Mouse (Mus musculus) frontal cortex, adult (tissue): ENCODE data around the gene Ell.

Source experiments
- ATAC-seq: cut with Nextera tagmentation; 2 replicates; pipeline ENCODE4 v1.9.2; 2017; ENCODE audit warnings: mild to moderate bottlenecking, moderate library complexity, mixed read lengths; ENCODE audit not compliant: low TSS enrichment

The Ell gene

DNA sequence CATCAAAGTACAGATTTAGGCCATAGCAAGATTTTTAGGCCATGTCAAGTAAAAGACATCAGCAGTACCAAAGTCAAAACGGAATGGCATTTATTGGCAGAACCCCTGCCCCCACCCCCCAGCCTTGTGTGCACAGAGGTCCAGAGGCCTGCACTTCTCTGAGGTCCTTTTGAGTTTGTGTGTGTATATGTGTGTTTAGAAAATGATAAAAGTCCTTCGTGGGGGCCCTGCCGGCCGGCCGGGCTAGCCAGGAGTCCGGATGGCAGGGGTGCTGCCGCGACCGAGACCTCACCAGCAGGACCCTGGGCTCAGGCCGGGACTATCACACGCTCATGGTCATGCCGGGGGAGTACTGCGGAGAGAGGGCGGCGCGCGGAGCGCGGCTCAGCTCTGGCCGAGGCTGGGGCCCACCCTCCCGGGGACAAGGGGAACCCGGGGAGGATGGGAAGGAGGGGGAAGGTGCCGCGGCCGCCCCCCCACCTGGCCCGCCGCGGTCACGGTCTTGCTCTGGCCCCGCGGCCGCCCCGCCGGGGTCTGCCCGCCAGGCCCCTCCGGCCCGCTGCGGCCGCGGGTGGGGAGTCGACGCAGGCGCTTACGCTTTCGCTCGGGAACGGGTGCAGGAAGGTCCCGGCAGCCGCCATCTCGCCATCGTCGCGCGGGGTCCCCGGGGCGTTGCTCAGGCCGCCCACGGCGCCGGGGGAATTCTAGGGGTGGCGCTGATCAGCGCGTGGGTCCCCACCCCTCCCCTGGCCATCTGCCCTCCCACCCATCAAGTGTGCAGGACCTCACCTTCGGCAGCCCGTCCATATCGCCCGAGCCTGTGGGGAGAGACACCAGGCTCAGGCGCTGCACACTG, 58.4 kb downstream of the Ell start:
- no peak for ATAC-seq

DNA sequence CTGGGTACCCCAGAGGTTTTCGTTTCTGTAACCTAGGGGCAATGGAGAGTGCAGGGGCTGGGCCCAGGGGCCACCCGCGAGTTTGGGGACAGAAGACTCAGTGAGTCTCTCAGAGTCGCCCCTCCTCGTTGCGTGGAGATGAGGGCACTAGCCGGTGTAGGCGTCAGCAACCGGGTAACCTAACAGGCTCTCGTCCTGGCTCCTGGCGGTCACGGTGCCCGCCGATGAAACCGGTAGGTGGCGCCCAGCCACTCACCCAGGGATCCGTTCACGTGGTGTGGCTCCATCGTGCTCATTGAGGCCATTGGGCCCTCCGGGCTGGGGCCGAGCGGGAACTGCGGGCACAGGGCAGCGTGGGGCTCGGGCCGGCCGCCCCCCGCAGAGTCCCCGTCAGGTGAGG, 59.0 kb downstream of the Ell start:
- peak; percentile 64 for ATAC-seq

DNA sequence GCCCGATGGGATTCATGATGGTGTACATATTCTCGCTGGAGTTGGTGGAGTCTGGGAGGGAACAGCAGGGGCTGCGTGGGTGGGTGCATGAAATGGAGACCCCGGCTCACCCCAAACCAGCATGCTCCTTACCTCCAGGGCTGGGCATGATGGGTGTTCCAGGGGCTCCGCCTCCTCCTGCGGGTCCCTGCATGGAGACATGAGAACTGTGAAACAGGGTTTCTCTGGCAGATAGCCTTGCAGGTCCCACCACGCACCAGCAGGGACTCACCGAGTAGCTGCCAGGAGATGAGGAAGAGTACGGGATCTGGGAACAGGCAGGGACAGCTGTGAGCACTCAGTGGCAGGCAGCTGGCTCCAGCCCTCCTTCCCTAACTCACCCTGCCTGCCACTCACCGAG, 59.5 kb downstream of the Ell start:
- ATAC-seq: peak; percentile 1; the same call in 1 of the 2 replicates

DNA sequence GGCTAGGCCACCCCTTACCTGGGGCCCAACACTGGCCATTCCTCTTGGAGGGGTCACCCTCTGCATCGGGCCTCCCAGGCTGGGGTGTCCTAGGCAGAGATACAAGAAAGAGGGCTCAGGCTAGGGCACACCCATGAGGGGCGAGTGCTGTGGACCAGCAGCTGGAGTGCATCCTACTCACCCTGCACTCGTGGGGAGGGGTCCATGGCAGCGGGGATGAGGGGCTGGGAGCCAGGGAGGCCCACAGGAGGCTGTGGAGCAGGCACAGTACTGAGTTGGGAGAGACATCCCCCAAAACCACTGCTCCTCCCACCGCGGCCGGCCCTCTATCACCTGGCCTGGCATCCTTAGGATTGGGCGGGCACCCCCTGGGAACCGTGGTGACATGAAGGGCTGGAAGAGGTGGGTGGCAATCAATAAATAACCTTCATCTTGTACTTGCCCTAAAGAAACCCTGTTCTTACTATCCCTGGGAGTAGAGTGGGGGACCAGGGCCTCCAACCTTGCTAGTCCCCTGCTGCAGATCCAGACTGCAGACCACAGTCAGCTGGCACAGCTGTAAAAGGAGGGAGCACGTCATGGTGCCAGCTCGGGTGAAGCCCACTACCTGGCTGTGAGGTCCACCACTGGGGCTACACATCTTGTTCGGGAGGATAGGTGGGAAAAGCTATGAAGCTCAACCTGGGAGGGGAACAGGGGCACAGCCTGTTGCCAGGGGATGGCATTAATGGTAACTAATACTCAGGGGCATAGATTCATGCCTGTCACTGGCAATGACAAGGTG, 60.4 kb downstream of the Ell start:
- ATAC-seq: no peak

DNA sequence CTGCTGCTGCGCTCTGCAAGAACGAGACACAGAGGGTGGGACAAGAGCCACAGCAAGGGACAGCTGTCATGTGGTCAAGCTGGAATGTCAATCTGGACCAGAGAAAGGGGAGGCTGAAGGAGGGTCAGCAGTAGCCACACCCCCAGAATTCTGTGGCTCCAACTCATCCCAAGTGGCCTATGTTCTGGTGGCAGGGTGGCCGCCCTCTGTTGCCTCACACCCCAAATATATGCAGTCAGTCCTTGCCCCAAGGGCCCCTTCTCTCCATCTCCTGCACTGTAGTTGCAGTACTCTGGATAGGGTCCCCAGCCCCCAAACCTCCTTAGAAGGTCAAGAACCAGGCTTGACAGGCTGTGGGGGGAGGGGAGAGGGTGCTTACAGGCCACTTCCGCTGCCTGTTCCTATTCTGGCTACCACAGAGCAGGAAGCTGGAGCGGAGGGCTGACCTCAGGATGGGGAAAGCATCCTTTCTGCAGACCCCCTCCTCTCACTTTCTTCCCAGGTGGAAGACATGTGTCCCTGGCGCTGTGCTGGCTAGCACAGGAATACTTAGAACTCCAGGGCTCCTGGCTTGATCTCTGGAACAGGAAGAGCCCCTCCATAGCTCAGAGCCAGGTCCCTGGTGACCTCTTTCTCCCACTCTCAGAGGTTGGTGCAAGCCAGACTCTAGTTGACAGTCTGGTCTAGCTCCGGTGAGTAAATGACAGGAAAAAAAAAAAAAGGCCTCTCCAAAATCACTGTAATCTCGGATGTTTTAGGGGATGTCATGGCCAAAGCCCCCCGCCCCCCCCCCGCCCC, 61.4 kb downstream of the Ell start:
- no peak for ATAC-seq

DNA sequence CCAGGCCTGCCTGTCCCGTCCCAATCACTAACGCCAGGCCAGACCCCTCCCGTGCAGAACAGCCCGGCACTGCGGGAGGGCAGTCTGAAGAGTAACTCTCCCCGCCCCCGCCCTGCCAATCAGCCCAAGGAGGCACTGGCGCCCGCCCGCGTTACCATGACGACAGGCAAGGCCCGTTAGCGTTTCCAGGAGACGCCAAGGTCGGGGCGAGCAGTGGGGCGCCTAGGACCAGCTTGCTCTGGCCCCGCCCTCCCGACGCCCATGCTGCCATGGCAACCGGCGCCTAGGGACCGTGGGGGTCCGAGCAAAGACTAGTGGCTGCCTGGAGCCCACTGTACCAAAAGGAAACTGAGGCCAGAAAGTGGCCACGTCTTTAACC, 62.0 kb downstream of the Ell start:
- ATAC-seq: peak; percentile 42

DNA sequence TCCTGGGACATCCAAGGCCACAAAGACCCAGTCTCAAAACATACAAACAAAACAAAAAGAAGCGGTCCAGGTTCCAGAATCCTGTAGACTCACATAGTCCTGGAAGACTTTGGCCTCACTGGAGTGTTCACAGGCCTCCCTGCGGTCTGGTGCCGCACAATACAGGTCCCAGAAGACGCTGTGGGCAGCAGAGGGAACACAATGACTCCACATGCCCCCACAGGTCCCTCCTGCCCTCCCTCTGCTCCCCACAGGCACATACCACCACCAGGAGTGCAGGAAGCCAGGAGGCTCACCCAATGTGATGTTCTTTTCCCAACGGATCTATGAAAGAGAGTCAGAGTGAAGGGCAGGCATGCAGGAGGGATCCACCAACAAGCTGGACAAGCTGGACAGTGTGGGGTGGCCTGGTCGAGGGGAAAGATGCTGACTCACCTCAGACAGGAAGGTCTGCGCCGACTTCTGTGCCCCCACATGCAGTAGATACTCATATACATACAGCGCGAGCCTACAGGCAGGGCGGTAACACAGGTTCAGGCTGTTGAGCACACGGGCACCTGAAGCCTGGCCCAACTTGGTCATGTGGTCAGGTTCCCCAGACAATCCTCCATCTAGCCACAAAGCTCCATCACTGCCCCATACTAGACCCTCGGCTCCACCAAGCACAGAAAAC, 63.0 kb downstream of the Ell start:
- no peak for ATAC-seq

DNA sequence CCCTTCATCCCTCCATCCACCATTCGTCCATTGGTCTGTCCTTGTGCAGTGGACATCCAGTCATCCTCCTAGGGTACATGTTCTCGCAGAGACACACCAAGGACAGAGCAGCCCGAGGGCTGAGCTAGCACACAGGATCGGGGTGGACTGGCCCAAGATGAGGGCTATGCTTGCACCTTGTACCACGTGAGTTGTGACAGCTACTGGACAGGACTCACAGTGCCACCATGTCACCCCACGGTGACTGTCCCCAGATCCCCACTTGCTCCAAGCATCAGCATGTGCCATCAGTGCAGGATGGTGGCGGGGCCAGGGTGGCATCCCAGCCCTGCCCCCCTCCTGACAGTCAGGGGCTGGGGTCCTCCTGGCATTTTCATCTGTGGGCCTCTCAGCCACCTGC, 65.3 kb downstream of the Ell start:
- no peak for ATAC-seq

GRCm38 (mm10) chr8:70605871-70606779, 66.9 kb downstream of the Ell start:
- no peak for ATAC-seq

- ATAC-seq: no peak
Measured at GRCm38 (mm10) chr8:70606780-70607602, 67.7 kb downstream of the Ell start.

DNA sequence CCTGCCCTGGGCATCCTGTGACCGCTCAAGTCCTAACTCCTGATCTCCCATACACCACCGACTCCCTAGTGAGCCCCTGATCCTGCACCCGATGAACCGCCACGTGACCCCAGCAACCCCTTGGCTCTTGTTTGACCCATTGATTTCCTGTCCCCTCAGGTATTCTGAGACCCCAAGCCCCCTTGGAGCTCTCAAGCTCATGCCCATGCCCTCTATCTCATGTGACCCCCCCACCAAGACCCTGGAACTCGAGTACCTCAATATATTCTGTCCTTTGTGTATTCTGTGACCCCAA, 68.3 kb downstream of the Ell start:
- ATAC-seq: no peak

DNA sequence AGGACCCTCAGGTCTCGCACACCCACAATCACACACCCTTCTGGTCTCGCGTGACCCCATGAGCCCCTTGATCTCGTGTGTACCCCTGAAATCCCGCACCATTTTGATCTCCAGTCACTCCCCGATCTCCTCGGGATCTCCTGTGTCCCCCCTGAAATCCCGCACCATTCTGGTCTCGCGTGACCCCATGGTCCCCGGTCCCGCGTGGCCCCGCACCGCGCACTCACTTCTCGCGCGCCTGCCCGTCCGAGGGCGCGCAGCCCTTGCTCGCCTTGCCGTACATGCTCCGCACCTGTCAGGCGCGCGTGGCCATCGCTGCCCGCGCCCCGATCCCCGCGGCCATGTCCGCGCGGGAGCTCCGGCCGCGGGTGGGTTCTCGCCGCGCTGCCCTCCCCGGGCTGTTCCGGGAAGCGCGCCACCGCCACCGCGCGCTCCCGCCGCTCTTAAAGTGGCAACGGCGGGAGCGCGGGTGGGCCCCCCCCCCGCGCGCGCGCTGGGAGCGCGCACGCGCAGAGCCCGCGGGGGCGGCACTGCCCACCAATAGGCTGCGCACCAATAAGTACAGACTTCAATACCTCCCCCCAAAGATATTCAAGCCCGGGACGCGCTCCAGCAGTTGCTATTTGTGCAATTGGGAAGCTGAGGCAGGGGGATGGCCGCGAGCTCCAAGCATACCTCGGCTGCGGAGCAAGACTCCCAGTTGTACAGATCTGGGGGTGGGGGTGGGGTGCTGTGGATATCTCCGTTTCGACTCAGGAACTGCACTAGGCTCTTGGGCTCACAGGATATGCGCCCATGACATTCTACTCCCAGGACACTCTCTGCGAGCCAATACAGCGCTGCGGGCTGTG, 68.9 kb downstream of the Ell start:
- no peak for ATAC-seq

- no peak for ATAC-seq
Measured at GRCm38 (mm10) chr8:70608749-70609367, 69.6 kb downstream of the Ell start, which contains the start of gene Ssbp4. Gene Ssbp4, minus strand, starts transcription at chr8:70608872.

DNA sequence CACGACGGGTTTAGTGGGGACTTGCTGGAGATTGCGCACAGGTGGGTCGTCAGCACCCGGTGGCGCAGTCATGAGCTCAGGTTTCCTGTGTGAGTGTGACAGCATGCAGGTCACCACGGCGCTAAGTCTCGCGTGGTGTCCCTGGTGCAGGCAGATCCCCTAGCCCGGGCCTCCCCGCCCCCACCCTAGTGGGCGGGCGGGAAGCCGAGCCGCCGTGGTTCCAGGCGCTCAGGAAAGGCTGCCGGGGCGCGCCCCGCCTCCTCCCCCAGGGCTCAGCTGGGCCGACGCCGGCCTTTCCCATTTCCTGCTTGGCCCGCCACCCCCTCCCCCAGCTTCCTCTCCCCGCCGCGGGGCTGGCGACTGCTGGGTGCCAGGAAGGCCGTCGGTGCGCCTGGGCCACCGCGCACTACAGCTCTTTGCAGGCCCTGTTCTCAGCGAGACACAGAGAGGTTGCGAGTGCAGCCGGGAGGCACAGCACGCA, 70.2 kb downstream of the Ell start:
- peak; percentile 2; the same call in 1 of the 2 replicates for ATAC-seq

GRCm38 (mm10) chr8:70609849-70610795, 70.9 kb downstream of the Ell start:
- peak; percentile 60 for ATAC-seq

DNA sequence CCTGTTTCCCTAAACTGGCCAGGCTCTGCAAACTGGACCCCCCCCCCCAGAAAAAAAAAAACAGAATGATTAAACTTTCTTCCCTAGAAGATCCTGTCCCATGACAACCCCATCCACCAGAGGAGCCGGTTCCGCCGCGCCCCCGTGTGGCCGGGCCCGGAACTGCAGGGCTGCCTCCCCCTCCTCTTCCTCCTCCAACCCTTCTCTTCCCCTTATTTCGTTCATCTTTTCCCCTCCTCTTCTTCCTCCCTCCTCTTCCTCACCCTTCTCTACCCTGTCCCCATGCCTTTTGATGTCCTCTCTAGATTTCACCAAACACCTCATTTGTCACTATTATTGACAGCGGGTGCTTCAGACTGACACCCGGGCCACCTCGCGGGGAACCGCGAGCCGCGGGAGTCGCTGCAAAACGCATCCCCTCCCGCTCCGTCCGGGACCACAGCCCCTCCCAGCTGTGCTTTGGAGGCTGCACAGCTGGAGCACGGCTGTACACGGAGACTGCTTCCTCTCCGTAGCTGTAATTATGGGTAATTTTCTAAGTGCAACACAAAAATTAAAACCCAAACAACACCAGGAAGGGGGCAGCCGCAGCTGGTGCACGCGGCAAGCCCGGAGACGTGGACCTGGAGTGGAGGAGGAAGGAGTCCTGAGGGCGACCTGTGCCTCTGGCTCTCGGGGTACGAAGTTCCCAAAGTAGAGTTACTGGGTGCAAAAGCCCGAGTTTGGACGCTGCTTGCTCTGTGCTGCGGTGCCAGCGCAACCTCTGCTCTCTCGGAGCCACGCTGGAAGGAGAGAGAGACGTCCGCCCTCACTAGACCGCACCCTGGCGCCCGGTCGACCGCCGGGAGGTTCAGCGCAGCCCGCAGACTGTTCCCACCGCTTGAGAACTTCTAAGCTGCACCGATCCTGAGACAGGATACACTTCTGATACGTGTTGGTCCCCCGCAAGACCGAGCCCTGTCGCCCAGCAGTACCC, 71.8 kb downstream of the Ell start:
- ATAC-seq: 0 out of 2 replicates have a peak, but pooled peaks have one; percentile 2
